Mouse (Mus musculus) thymus, postnatal 14 days (tissue): ENCODE measurements around the gene Tmem270.
A peak's percentile ranks its signal among the peaks of the same experiment; 100 is the strongest.
"Not testable (repeated sequence)": the region's sequence is repeated elsewhere in the genome, so short reads cannot be mapped to it uniquely, and the experiment has no call there.

Experiments
- DNase-seq: peaks from one replicate; pipeline ENCODE4 v3.0.0; 2021

Gene Tmem270

DNA sequence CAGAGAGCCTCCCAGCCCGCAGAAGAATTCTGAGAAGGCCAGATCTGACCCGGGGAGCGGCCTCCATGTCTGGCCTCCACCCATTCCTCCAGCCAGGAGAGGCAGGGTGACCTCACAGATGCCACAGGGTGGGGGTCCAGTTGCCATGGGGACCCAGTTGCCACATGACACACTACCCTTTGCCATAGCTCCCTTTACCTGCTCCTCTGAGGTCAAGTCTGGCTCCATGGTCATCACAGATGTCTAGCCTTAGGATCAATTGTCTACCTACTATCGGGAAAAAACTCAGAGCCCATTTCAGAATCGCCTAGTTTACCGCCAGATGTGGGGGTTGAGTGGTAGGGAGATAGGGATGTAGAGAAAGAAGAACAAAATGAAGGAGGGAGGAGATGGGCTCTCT, at the start of gene Tmem270:
Gene Tmem270, minus strand, starts transcription at position 101 of the 400 bp plus-strand sequence.
- DNase-seq, result no peak

DNA sequence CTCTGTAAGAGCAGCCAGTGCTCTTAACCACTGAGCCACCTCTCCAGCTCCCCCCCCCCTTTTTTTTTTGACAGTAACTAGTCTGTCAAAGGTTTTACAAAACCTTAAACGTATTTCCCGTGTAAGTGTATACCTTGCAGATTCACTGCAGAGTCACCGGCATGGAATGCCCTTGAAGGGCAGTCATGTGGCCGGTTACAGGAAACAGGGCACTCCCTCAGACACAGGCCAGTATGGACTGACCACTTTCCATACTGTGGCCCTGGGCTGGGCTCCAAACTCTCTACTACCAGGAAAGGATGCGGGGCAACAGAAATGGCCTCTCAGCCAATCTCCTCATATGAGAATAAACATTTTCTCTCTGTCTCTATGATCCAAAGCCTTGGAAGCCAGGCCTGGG, 49.0 kb upstream of the Tmem270 start:
- DNase-seq, result no peak

DNA sequence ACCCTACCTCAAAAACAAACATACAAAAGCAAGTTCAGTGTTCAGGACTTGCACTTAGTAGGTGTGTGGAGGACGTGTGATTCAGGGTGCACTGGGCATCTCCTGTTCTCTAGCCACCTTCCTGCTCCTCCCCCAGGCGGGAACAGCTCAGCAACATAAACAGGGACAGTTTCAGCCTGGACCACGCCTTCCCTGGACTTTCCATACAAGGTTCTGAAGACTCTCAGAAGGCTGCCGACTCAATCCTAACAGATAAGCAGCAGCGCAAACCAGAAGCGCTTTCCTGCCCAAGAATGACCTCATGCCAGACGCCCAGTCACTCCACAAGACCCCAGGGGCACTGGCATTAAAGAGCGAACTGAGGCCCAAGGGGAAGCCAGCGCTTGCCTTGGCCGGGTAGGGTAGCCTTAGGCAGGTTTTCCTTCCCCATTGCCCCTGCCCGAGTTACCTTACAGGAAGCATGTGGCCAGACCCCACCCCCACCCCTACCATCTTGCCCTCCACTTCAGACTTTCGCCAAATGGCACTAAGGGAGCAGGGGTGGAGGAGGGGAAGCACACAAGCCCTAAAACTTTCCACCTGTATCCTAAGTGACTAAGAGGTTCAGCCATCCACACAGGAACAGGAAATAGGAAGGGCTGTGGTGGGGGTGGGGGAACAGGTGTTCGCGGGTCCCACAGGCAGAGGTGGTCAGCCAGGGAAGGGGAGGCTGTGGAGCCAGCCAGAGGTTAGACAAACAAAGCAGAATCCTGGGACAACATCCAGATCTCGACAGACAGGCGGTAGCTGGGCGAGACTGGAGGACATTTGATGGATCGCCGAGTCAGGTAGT, 44.7 kb upstream of the Tmem270 start:
- DNase-seq, result peak; percentile 70

DNA sequence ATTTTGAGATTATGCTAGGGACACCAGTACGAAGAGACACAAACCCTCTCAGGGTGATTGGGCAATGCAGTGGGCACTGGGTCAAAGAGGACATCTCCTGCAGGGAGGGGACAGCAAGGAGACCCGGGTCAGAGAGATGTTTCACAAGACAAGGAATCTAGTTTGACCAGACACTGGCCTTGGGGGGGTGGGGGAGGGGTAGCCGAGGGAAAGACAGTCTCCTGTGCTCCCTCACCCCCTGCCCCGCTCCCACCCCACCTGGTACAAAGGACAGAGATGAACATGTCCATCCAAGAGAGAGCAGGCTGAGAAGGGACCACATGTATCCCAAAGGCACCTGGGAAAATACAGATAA, 41.5 kb upstream of the Tmem270 start:
- no peak for DNase-seq

DNA sequence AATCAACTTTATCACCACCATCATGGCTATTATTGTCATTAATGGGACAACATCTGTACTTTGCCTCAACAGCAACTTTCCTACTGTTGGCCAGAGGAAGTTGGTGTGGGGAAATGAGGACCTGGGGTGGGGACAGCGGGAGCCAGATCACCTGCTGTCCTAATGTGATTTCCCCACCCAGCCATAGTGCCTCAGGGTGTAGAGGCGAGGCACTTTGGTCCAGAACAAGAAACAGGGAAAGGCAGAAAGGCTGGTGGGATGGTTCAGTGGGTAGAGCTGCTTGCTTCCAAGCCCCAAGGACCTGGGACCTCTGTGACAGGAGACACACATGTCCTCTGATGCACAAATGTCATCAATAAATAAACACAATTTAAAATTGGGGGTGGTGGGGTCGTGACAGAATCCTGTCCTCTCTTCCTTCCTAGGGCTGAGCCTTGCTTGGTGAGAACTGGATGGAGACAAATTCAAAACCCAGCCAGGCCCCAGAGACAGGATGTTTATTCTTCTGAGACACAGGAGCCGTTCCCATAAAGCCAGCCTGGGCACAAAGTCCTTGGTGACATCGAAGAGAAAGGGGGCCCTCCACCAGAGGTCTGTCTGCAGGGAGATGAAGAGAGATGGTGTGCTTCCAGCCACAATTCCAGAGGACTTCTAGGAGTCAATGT, 41.0 kb upstream of the Tmem270 start:
- peak; percentile 49 for DNase-seq

DNA sequence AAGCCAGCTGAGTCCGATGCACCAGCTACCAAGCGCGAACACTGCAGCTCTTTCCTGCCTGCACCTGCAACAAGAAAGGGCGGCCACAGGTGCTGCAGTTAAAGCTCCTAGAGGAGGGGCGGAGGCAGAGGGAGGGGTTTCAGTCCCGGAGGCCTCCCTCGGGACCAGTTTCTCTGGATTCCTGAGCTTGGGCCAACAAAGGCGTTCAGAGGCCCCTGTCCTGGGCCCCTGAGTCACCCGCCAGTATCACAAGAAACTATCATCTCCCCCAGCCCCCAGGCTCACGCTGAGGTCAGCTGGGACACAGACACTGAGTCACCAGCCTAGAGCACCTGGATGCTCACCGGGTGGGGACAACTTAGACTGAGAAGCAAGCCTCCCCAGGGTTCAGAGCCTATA, 40.3 kb upstream of the Tmem270 start, which contains the start of gene Cldn4:
Gene Cldn4, minus strand, starts transcription at position 78 of the 399 bp plus-strand sequence.
- DNase-seq, result peak; percentile 87

DNA sequence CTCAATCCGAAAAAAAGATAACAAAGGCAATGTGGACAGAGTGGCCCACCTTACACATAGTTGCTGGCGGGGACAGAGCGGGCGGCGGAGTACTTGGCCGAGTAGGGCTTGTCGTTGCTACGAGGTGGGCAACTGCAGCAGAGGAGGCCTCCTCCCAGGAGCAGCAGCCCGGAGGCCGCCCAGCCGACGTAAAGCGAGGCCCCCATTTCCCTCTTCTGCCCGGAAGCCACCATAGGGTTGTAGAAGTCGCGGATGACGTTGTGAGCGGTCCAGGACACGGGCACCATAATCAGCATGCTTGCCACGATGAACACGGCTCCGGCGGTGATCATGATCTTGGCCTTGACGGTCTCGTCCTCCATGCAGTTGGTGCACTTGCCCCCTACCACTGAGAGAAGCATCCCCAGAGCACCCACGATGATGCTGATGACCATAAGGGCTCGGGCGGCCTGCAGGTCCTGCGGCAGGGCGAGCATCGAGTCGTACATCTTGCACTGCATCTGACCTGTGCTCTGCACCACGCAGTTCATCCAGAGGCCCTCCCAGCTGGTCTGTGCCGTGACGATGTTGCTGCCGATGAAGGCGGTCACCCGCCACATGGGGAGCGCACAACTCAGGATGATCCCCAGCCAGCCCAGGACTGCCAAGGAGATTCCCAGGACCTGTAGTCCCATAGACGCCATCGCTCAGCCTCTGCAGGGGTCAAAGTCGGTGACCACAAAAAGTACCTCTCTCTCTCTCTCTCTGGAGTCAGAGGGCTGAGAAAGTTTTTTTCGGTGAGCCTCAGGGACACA, 39.7 kb upstream of the Tmem270 start:
- DNase-seq, result peak; percentile 21

DNA sequence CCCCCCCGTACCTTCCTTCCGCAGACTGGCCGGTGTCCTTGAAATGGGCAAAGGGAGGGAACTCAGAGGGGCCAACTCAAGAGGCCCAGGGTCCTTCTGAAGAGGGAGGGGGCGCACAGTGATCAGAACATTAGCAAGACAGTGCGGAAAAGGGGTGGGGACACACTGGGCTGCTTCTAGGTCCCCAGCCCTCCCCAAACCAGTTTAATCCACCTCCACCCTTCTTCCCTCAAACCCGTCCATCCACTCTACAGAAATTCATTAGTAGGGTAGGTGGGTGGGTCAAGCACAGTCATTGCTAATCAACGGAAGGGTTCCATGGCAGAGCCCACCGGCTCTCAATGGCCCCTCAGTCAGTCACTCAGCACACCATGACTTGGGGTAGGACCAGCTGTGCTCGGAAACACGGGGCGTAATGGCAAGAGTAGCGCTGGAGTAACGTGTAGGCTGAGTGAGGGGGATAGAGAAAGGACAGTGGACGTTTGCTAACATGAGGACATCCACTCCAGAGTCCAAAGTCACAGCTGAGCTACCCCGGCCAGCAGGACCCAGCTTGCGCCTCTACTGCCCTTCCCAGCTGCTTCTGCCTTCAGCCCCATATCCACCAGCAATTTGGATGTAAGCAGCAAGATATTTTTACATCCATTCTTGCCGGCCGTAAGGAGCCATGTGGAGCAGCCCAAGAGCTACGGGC, 38.9 kb upstream of the Tmem270 start:
- no peak for DNase-seq

DNA sequence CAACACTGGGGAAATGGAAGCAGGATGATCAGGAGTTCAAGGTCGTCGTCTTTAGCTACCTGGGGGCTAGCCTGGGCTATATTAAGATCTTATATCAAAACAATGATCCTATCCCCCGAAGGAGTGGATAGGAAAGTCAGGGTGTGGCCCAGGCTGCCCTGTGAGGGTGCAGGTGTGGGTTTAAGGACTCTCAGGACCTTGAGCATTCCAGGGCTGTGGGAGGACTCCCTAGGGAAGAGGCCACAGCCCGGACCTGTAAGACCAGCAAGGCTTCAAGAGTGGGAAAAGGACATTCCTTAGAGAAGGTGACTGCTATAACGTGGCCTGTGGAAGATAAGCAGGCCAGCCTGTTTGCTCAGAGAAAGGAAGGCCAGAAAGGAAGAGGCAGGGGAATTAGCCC, 37.6 kb upstream of the Tmem270 start:
- DNase-seq, result no peak

DNA sequence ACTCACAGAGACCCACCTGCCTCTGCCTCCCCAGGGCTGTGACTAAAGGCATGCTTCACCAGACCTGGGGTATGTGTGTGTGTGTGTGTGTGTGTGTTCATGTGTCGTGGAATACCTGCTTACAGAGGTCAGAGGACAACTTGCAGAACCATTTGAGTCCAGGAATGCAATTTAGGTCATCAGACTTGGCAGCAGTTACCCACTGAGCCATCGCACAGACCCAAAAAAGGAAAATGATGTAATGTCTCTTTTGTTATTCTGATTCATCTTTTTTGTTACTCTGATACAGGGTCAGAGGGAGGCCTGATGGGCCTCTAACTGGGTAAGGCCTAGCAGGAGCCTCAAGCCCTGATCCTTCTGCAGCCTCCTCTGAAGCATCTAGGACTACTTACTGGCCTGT, 36.2 kb upstream of the Tmem270 start:
- no peak for DNase-seq

DNA sequence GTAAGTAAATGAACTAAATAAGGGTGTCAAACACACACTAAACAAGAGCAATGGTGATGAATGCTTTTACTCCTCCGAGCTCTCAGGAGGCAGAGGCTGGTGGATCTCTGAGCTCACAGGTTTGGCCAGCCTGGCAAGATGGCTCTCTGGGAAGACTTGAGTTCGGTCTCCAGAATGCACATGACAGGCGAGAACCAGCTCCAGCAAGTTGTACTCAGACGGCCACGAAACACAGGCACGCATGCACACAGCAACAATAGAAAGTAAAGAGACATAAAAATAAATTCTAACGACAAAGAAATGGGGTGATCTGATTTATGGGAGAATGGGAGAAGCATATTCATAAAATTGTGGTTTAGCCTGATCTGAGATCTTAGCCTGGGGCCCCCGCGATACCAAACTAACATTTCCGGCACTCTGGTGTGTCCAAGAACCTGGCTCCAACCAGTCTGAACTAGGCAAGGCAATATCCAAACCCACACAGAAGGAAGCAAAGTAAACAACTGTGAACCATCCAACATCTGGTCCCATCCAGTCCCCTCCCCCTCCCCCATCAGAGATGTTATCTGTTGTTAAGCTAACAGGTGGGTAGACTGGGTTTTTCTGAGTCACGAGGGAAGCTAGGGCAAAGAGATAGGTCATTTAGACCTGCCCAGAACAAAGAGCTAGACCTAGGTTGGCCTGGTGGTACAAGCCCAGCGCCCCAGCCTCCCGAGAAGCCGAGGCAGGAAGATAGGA, 35.1 kb upstream of the Tmem270 start:
- DNase-seq, result peak; percentile 90

DNA sequence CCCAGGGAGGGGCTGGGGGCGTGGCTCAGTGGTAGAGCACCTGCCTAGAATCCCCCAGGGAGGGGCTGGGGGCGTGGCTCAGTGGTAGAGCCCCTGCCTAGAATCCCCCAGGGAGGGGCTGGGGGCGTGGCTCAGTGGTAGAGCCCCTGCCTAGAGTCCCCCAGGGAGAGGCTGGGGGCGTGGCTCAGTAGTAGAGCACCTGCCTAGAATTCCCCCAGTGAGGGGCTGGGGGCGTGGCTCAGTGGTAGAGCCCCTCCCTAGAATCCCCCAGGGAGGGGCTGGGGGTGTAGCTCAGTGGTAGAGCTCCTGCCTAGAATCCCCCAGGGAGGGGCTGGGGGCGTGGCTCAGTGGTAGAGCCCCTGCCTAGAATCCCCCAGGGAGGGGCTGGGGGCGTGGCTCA, 33.0 kb upstream of the Tmem270 start:
- not testable (repeated sequence) for DNase-seq

DNA sequence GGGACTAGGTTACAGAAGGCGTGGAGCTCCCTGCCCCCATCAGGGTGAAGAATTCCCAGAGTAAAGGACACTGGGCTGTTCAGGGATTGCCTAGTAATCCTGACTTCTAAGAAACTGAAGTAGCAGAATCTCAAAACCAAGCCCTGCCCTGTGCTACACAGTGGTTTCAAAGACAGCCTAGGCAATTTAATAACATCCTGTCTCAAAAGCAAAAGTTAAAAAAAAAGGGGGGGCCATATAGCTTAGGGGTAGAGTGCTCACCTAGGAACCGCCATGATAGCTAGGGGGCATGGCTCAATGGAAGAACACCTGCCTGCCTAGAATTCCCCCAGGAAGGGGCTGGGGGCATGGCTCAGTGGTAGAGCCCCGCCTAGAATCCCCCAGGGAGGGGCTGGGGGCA, 32.5 kb upstream of the Tmem270 start:
- DNase-seq, result no peak

DNA sequence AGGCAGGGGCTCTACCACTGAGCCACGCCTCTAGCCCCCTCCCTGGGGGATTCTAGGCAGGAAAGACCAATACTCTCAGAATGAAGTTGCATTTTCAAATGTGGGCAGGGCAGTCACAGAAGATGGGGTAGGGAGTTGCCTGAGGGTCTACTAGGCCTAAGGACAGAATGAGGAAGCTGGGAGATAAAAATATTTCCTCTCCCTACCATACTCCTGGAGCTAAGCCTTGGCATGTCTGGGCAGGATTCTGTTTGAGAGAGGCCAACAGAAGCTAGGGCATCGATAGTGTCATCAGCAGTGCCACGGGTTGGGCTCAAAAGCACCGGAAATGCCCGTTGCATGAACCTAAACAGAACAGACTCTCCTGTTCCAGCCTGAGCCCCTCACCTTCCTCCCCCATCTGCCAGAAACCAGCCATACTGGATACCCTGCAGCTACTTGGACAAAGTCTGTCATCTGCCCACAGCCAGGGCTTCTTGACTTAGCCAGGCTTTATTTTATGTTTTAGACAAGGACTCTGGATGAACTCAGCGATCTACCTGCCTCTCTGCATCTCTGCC, 30.2 kb upstream of the Tmem270 start:
- DNase-seq, result no peak

DNA sequence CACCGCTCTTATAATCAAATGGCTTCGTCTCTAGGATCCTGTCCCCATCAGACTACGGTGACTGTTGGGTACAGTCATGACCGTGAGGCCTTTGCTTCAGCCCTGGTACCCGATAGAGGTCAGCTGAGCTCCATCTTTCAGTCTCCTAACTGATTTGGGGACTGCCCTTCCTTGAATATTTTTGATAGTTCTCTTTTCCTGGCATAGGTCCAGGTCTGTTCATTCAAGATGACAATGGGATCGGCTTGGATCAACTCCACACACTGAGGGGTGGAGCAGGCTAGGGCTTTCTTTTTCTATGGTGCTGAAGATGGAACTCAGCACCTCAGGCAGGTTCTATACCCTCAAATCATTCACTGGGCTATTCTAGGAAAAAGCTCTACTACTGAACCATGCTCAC, 29.5 kb upstream of the Tmem270 start:
- no peak for DNase-seq

DNA sequence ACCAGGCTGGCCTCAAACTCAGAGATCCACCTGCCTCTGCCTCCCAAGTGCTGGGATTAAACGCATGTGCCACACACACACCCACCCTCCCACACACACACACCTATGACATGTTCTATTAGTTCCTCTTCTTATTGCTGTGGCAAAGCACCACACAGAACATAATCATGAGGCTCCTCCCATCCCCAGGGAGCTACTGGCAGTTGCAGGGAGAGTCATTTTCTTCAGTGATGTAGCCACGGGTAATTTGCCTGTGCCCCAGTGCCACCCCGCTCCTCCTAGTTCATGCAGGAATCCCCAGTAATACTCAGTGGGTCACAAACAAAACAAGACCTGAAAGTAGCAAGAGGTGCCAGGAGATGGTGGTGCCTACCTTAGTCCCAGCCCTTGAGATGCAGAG, 28.1 kb upstream of the Tmem270 start:
- DNase-seq, result no peak

DNA sequence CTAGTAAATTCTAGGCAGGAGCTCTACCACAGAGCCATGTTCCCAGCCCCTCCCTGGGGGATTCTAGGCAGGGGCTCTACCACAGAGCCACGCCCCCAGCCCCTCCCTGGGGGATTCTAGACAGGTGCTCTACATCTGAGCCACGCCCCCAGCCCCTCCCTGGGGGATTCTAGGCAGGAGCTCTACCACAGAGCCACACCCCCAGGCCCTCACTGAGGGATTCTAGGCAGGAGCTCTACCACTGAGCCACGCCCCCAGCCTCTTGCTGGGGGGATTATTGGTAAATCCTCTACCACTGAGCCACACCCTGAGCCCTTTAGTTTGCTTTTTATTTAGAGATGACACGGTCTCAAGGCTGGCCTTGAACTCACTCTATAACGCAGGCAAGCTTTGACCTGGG, 27.2 kb upstream of the Tmem270 start:
- peak; percentile 43 for DNase-seq

DNA sequence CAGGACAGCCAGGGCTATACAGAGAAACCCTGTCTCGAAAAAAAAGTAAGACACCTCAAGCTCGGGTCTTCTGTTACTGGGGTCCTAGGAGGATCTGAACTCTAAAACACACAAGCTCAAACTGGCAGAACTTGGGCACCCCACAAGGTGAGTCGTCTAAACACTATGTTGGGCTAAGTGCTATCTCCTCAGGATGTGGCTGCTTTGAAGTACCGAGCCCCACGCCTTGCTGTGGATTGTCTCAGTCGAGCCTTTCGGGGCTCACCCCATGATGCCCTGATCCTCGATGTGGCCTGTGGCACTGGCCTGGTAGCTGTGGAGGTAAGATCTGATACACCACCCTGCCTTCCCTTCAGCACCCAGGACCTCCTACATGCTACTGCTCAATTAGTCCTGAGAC, 26.7 kb upstream of the Tmem270 start:
- peak; percentile 67 for DNase-seq

DNA sequence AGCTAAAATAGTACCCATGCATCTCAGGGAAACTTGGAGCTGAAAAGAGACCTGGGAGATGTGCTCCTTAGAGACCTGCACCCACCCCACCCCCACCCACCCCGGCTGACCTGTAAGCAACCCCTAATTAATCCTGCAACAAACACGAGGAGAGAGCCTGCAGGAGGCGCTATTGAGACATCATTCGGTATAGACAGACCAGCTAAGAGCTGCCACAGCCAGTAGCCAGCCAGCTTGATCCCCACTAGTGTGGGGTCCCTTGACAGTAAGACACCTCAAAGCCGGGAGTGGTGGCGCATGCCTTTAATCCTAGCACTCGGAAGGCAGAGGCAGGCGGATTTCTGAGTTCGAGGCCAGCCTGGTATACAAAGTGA, 26.4 kb upstream of the Tmem270 start:
- DNase-seq, result peak; percentile 78

DNA sequence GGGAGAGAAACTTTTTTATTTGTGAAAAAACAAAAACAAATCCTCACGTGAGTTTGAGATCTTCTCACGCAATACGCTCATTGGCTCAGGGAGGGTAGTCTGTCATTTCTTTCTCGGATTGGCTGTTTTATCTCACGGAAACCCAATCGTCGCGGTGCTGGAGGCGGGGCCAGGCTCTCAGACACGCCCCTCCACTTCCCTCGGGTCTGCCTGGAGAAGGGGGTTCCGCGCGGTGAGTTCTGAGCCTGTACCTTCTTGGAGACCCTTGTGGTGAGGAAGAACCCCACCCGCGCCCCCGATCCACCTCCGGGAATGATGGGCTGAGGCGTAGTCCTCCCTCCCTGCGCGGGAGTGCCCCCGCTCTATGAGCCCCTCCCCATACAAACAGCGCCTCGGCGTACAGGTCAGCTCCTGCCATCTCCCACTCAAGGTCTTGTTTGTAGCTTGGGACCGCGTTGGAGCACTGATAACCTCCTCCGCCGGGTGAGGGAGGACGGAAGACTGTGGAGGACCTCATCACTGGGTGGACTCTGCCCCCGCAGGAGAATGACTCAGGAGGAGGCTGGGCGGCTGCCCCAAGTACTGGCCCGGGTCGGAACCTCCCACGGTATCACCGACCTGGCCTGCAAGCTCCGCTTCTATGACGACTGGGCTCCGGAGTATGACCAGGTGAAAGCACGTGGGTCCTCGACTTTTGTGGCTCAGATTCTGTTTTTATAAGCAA, 25.8 kb upstream of the Tmem270 start, which contains the start of gene Mettl27:
Gene Mettl27, plus strand, starts transcription at position 190 of the 724 bp plus-strand sequence.
- DNase-seq, result peak; percentile 95

DNA sequence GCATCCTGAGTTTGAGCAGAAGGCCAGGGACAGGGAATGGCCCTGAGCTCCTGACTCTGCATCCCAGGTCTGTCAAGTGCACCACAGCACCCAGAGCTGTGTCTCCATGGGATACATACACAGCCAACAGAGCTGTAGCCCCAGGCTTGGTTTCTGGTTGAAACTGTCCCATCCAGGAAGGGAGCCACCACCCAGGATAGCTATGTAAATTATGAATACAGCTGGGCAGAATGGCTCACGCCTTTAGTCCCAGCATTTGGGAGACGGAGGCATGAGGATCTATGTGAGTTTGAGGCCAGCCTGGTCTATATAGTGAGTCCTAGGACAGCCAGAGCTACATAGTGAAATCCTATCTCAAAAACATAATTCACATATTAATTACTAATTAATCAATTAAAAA, 23.5 kb upstream of the Tmem270 start:
- DNase-seq, result no peak
